Mouse (Mus musculus) gastrocnemius, postnatal 4 days (tissue): ENCODE measurements around the gene Cst6. TPM values are rescaled to one million over a fixed set of nuclear protein-coding genes. Genes with fewer than 3 reads are reported as not detected.
"Not testable (repeated sequence)": the region's sequence is repeated elsewhere in the genome, so short reads cannot be mapped to it uniquely, and the experiment has no call there.

Experiments used
- DNase-seq, 2 experiments: peaks; one replicate each; pipeline ENCODE4 v3.0.0; 2021 to 2022; ENCODE audit warnings: low spot score in 2 of 2, mixed read lengths in 2 of 2
- long read RNA-seq, 2 experiments: library from polyadenylated mRNA; stranded (forward); transcript quantifications; one replicate each; pipeline ENCODE4 v2.0.0; 2021
- total RNA-seq, 2 experiments: library from RNA; stranded (reverse); gene quantifications; 2 replicates each; pipeline ENCODE4 v1.2.3; 2021

The Cst6 gene
- total RNA-seq: 1 to 10 TPM; 1.3 to 1.7 TPM
- long read RNA-seq, experiment 1, transcript Cst6-201 (3 exons, 3,951 nt): major isoform, 9 of 9 reads
- long read RNA-seq, experiment 1, partial matches to known transcripts: 0 of 9 reads
- long read RNA-seq, experiment 1, other reads (novel, unspliced or antisense): 0 of 9 reads
- long read RNA-seq, experiment 2, partial matches to known transcripts: 0 of 2 reads
- long read RNA-seq, experiment 2, other reads (novel, unspliced or antisense): 0 of 2 reads

- not testable (repeated sequence) for DNase-seq
Observed at GRCm38 (mm10) chr19:5349502-5349873, at the start of gene Cst6. Cst6 (minus strand) TSS chr19:5349574.

- no peak for DNase-seq
Observed at GRCm38 (mm10) chr19:5395371-5395770, 46.0 kb upstream of the Cst6 start.

- no peak for DNase-seq
Observed at GRCm38 (mm10) chr19:5394168-5394567, 44.8 kb upstream of the Cst6 start.

- peak in 1 of 2 experiments; percentile 36 for DNase-seq
Observed at GRCm38 (mm10) chr19:5392892-5393291, 43.5 kb upstream of the Cst6 start.

DNA sequence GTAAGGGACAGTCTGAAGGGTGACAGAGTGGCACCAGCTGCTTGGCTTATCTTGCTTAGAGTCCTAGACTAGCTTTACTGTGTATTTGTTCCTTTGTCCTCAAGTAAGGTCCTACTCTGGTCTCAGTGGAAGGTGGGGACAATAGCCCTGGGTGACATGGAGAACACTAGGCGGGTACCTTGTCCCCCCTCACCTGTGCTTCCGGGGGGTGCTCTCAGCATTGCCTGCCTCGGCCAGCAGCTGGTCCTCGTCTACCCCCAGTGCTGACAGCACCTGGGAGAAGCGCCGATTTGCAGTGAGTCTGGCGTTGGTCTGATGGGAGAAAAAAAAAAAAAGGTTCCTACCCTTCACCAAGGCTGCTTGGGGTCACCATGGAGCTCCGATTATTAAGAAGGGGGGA is 41.0 kb upstream of the Cst6 start:
- no peak for DNase-seq

- peak in 1 of 2 experiments; percentile 33 for DNase-seq
Observed at GRCm38 (mm10) chr19:5389647-5390046, 40.3 kb upstream of the Cst6 start.

DNA sequence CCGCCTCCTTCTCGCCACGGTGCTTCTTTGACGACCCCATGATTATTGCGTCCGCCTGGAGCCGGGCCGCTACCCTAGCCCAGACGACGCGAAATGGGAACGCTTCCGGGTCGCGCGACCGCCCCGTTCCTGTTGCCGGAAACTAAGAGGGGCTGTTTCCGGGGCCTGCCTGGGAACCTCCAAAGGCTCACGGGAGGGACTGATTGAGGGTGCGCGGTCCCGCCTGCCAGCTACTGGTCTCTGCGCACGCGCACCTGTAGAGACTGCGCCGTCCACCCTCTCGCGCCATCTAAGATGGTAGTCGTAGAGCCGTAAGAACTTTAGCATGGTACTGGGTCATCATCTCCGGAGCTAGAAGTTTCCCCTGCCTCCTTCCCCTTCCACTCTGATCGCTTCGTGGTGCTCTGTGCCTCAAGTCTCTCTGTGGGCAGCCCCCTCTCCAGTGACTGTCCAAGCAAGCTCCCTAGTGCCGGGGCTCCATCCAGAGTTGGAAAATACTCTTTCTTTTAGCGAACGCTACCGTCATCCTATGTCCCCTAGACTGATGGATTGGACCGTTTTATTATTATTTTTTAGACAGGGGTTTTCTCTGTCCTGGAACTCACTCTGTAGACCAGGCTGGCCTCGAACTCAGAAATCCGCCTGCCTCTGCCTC is 39.3 kb upstream of the Cst6 start, which contains the start of gene Sart1:
Gene Sart1 (minus strand): TSS at position 116 of the 655 bp plus-strand sequence.
- peak; percentile 92 to 95 for DNase-seq

DNA sequence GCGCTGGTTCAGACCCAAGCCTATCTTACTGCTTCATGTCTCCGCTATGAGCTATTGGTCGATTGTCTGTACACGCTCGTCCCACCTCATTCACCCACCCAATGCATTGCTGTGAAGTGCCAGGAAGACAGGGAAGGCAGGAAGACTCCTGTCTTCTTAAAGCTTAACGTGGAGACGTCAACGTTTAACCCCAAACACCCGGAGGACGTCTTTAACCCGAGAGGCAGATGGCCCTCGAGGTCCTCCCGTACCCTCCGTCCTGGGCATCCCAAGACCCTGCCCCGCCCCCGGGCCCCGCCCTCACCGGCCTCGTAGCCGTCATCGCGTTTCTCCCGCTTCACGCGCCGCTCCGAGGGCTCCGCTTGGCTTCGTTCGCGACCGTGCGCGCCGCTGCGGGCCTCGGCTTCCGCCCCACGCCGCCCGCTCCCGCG is 38.7 kb upstream of the Cst6 start:
- peak in 1 of 2 experiments; percentile 55 for DNase-seq

- no peak for DNase-seq
Observed at GRCm38 (mm10) chr19:5384715-5385114, 35.3 kb upstream of the Cst6 start.

DNA sequence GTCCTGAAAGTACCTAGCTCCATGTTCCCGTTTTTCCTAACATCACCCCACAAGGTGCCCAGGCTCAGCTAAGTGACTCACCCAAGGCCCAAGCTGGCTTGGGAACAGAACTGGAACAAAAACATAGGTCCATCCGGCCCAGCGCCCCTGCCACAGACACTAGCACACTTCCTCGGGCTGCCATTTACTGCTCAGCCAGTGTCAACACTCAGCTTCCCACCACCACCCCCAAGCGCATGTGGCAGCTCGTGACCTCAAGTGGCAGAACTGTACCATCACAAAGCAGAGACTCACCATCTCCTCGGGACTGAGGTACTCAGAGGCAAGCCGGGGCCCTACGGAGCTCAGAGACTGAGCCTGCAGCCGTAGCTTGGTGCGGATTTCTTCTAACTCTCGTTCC is 34.0 kb upstream of the Cst6 start:
- DNase-seq: no peak

- no peak for DNase-seq
Observed at GRCm38 (mm10) chr19:5377446-5377845, 28.1 kb upstream of the Cst6 start.

DNA sequence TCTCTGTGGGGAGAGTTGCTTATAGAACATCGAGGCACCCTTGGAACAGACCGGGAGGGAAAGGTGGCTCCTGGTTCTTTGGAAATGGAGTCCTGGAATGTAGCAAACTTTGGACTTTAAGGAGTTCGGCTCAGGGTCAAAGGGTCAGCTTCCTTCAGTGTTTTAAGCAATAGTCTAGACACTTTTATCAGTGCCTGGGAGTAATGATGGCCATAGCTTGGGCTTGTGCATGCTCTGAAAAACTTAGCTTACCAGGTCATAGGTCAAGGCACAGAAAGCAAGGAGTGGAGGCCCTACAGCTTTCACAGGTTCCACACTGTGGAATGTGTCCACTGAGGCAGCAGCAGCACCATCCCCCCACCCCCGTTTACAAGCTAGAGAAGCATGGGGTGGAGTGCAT is 25.4 kb upstream of the Cst6 start:
- no peak for DNase-seq

DNA sequence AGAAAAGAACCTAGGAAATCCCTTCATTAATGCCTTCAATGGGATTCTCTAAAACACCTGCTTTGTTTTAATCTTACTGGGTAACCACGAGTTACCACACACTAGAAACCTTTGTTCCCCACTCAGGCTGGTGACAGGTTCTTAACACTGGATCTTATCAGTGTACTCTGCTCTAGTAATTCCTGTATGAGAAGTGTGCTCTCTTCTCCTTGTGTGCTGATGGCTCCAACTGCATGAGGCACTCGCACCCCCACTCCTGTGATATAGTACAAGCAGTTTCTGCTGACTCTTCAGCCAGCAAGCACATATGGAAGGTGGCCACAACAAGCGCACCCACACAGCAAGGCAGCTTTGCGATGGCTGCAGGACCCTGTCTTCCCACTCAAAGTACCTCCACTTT is 24.8 kb upstream of the Cst6 start:
- no peak for DNase-seq

- DNase-seq: no peak
Observed at GRCm38 (mm10) chr19:5372724-5373123, 23.4 kb upstream of the Cst6 start.

- DNase-seq: no peak
Observed at GRCm38 (mm10) chr19:5370932-5371331, 21.6 kb upstream of the Cst6 start.

GRCm38 (mm10) chr19:5367455-5367854 is 18.1 kb upstream of the Cst6 start:
- DNase-seq: no peak

GRCm38 (mm10) chr19:5367053-5367359 is 17.6 kb upstream of the Cst6 start, which contains the start of gene Banf1:
Banf1 (minus strand) TSS chr19:5367168.
- no peak for DNase-seq

DNA sequence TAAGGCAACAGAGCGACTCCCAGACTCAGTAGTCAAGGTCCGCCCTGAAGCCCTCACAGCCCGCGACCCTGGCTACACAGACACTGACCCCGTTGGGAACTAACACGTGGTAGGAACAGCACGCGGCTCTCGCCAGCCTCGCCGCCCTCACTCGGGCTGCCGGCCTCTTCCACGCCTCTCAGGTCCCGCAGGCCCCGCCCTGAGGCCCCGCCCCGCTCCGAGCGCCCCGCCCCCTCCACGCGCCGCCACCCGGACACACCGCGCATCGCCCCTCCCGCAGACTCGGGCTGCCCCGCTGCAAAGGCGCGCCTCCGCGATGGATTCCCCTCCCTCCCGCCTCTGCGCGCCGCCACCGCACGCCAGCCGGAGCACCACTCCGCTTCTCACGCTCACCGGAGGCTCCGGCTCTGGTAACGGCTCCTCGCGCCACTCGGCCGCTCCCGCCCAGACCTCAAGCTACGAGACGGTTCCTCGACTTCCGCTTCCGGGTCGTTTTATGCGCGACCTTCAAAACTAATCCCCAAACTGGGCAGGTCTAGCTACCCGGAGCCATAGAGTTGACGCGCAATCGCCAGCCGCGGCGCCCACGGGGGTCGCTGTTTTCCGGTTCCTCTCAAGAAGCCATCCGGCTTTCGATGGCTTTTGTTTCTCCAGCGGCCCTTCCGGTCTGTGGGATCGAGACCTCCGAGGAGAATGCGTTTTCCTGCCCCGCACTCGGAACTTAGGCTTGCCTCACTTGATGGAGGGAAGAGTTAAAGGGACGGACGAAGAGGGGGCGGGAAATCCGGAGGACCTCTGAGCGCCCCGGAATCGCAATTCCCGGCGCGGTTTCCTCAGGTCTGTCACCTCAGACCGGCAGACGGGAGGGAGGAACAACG is 17.0 kb upstream of the Cst6 start, which contains the start of gene Eif1ad:
Gene Eif1ad (plus strand): TSS at position 567 of the 878 bp plus-strand sequence.
- DNase-seq: peak; percentile 81 to 97

DNA sequence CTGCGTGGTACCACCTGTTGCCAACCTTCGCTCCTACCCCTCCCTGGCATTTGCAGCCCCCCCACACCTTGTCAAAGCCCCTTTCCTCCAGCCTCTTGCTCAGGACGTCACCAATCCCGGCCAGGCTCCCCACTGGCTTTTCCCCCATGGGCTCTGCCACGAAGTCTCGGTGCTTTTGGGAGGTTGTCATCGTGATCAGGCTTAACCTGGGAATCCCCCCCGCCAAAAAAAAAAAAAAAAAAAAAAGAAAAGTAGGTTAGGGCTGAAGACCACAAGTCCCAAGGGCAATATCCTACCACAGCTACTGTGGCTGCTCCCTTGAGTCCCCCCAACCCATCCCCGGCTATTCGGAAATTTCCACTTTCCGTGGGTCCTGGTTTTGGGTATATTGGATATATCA is 16.4 kb upstream of the Cst6 start:
- DNase-seq: no peak

DNA sequence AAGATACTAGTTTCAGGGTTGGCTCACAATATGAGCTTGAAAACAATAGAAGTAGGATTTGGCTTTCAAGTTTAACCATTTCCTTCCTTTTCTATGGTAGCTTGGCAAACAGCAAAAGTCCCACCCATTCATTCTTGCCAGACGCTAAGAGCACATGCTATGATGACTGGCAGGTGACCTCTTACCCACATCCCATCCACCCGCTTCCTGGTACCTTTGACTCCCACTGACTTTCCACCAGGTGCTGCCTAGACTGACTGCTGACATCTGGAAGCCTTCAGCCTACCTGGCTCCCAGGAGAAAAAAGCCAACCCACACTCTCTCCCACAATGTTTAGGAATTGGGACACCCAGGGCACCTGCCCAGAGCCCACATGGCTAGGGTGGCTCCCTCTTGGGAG is 14.8 kb upstream of the Cst6 start:
- DNase-seq: no peak

DNA sequence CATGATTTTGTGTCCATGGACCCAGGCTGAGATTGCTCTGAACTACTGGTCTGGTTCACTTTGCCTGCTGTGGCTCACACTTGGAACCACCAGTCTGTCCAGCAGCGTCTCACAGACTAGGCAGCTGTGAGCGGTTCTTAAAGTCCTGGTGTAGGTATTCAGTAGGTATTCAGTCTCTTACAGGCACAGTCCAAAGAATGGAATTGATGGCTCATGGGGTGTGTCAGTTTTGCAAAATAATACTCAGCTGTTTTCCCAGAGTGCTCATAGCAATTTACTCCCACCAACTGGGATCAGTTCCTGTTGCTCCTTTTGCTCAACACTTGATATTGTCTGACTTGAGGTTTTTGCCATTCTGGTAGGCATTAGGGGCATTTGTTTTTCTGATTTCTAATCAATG is 12.8 kb upstream of the Cst6 start:
- DNase-seq: no peak

DNA sequence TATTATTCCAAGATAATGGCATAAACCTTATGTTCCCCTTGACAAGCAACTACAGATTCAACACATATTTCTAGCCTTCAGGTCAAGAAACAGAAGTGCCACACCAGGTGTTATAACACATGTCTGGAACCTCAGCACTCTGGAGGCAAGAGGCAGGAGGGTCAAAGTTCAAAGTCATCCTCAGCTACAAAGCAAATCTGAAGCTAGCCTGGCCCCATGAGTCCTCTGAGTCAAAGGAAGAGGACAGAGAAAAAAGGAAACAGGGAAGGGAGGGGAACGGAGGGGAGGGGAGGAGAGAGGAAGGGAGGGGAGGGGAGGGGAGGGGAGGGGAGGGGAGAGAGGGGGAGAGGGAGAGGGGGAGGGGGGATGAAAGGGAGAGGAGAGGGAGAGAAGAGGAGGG is 6.7 kb upstream of the Cst6 start:
- DNase-seq: no peak
